Mouse (Mus musculus): ENCODE data around the gene Tmod2.

GRCm38 (mm10) chr9:75660917-75661316 is 49.8 kb upstream of the Tmod2 start:
- no peak for TF ChIP-seq CTCF (IDR thresholded peaks at IDR 0.05)
- TF ChIP-seq EP300 (IDR thresholded peaks at IDR 0.05) = no peak
